Mouse (Mus musculus) activated CD4-positive, CD25-positive, alpha-beta regulatory T cell, adult 4 months (primary cell): ENCODE results near the gene Fam184a. TPM values are rescaled to one million over a fixed set of nuclear protein-coding genes. Genes with fewer than 3 reads are reported as not detected.

Experiments
- ATAC-seq: one replicate; pipeline ENCODE4 v1.8.0; 2017
- polyA plus RNA-seq, 2 experiments: library from polyadenylated mRNA; unstranded; fragments of 100-300 nt; shearing (Covaris generic); gene quantifications; one replicate each; pipeline ENCODE4 v1.2.1; 2017

Fam184a gene
- not detected for polyA plus RNA-seq

- no peak for ATAC-seq
Measured at GRCm38 (mm10) chr10:53750955-53751652, at the start of gene Fam184a. Gene Fam184a, minus strand, starts transcription at chr10:53751123.

GRCm38 (mm10) chr10:53796258-53796581, 45.3 kb upstream of the Fam184a start:
- no peak for ATAC-seq

- no peak for ATAC-seq
Measured at GRCm38 (mm10) chr10:53795567-53796257, 44.8 kb upstream of the Fam184a start.

- no peak for ATAC-seq
Measured at GRCm38 (mm10) chr10:53791281-53791680, 40.4 kb upstream of the Fam184a start.

- ATAC-seq = no peak
Measured at GRCm38 (mm10) chr10:53776591-53776990, 25.7 kb upstream of the Fam184a start.

- ATAC-seq = no peak
Measured at GRCm38 (mm10) chr10:53772708-53773107, 21.8 kb upstream of the Fam184a start.

GRCm38 (mm10) chr10:53771480-53771879, 20.6 kb upstream of the Fam184a start:
- ATAC-seq = no peak

GRCm38 (mm10) chr10:53768745-53769144, 17.8 kb upstream of the Fam184a start:
- no peak for ATAC-seq

GRCm38 (mm10) chr10:53765471-53765870, 14.5 kb upstream of the Fam184a start:
- no peak for ATAC-seq

- ATAC-seq = no peak
Measured at GRCm38 (mm10) chr10:53752723-53753122, 1.8 kb upstream of the Fam184a start.

GRCm38 (mm10) chr10:53750275-53750954, 508 bp downstream of the Fam184a start:
- no peak for ATAC-seq

- ATAC-seq = no peak
Measured at GRCm38 (mm10) chr10:53746039-53746438, 4.9 kb downstream of the Fam184a start.

- no peak for ATAC-seq
Measured at GRCm38 (mm10) chr10:53742961-53743360, 8.0 kb downstream of the Fam184a start.

- no peak for ATAC-seq
Measured at GRCm38 (mm10) chr10:53740014-53740413, 10.9 kb downstream of the Fam184a start.

- ATAC-seq = no peak
Measured at GRCm38 (mm10) chr10:53738842-53739241, 12.1 kb downstream of the Fam184a start.

GRCm38 (mm10) chr10:53735201-53735865, 15.6 kb downstream of the Fam184a start:
- no peak for ATAC-seq

GRCm38 (mm10) chr10:53732324-53732723, 18.6 kb downstream of the Fam184a start:
- no peak for ATAC-seq

GRCm38 (mm10) chr10:53728883-53729282, 22.0 kb downstream of the Fam184a start:
- ATAC-seq = no peak

GRCm38 (mm10) chr10:53725301-53725700, 25.6 kb downstream of the Fam184a start:
- no peak for ATAC-seq

- ATAC-seq = no peak
Measured at GRCm38 (mm10) chr10:53704516-53704915, 46.4 kb downstream of the Fam184a start.

GRCm38 (mm10) chr10:53698531-53698930, 52.4 kb downstream of the Fam184a start:
- no peak for ATAC-seq

- no peak for ATAC-seq
Measured at GRCm38 (mm10) chr10:53694757-53695156, 56.2 kb downstream of the Fam184a start.

- ATAC-seq = no peak
Measured at GRCm38 (mm10) chr10:53691263-53691662, 59.7 kb downstream of the Fam184a start.
